Mouse (Mus musculus) C2C12 (cell line): ENCODE data around the gene Msi2.

Experiments used
- CEBPB ChIP-seq: IDR thresholded peaks from one replicate; pipeline ENCODE4 v1.6.1; 2011; ENCODE audit warnings: low read depth, mild to moderate bottlenecking, control low read depth, moderate library complexity
- MYOG ChIP-seq: IDR thresholded peaks from one replicate; pipeline ENCODE4 v1.6.1; 2011; ENCODE audit not compliant: control insufficient read depth, insufficient read length; ENCODE audit errors: extremely low read depth

DNA sequence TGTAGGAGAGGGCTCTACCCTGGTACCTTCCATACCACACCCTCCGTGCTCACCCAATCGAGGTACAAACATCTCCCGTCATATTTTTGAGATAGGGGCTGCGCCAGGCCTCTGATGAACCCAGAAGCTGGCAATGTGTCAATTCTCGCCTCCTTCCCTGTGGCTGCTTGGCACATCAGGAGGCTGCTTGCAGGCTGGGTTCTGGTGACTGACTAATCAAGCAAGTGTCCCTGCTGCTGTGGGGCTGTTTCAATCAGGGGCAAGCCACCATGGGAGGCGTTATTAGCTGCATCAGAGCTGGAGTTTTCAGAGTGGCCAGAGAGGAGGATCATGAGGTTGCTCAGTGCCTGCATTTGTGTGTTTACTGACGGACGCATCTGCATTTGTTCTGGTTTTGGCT is 310.0 kb downstream of the Msi2 start:
- TF ChIP-seq MYOG = no peak
- TF ChIP-seq CEBPB = no peak
